Mouse (Mus musculus) adrenal gland, postnatal 14 days (tissue): ENCODE results near the gene Olfr90. TPM values are rescaled to one million over a fixed set of nuclear protein-coding genes. Genes with fewer than 3 reads are reported as not detected.

Experiments
- DNase-seq: peaks from one replicate; pipeline ENCODE4 v3.0.0; 2021; ENCODE audit warnings: mixed read lengths
- total RNA-seq: library from RNA; stranded (reverse); gene quantifications from 2 replicates; pipeline ENCODE4 v1.2.3, GENCODE M21; 2021

The Olfr90 gene
- total RNA-seq, 1 experiment from 2014 or later: not detected

- no peak for DNase-seq
Observed at GRCm38 (mm10) chr17:37061435-37061834, 26.9 kb downstream of the Olfr90 start.

- no peak for DNase-seq
Observed at GRCm38 (mm10) chr17:37056957-37057356, 31.3 kb downstream of the Olfr90 start.

GRCm38 (mm10) chr17:37051745-37052144, 36.6 kb downstream of the Olfr90 start:
- DNase-seq: no peak

- DNase-seq: no peak
Observed at GRCm38 (mm10) chr17:37050876-37051275, 37.4 kb downstream of the Olfr90 start.

GRCm38 (mm10) chr17:37050399-37050798, 37.9 kb downstream of the Olfr90 start:
- DNase-seq: peak; percentile 83

- peak; percentile 79 for DNase-seq
Observed at GRCm38 (mm10) chr17:37049570-37050310, 38.6 kb downstream of the Olfr90 start.

GRCm38 (mm10) chr17:37048383-37048782, 39.9 kb downstream of the Olfr90 start:
- no peak for DNase-seq

GRCm38 (mm10) chr17:37047981-37048380, 40.3 kb downstream of the Olfr90 start:
- DNase-seq: no peak

GRCm38 (mm10) chr17:37047332-37047976, 40.8 kb downstream of the Olfr90 start:
- no peak for DNase-seq

GRCm38 (mm10) chr17:37046312-37047112, 41.8 kb downstream of the Olfr90 start:
- peak; percentile 65 for DNase-seq

- peak; percentile 87 for DNase-seq
Observed at GRCm38 (mm10) chr17:37045611-37046311, 42.5 kb downstream of the Olfr90 start, which contains the start of gene Gabbr1. Gabbr1 (plus strand) TSS chr17:37045966.

GRCm38 (mm10) chr17:37044651-37045244, 43.6 kb downstream of the Olfr90 start:
- DNase-seq: no peak

- DNase-seq: no peak
Observed at GRCm38 (mm10) chr17:37039127-37039894, 49.0 kb downstream of the Olfr90 start.

Other genes with a start within 250 kb of the Olfr90 start
- not detected in 2 replicates for gene Trim15, start 221.3 kb downstream of the Olfr90 start, total RNA-seq
- gene Trim10, start 218.9 kb downstream of the Olfr90 start, total RNA-seq: 1.3 and 6.7 TPM in 2 replicates
- gene Trim40, start 198.4 kb downstream of the Olfr90 start, total RNA-seq: not detected in 2 replicates
- gene Trim31, start 190.4 kb downstream of the Olfr90 start, total RNA-seq: not detected in 2 replicates
- 0.45 and 1.1 TPM in 2 replicates for gene Rnf39, start 145.6 kb downstream of the Olfr90 start, total RNA-seq
- gene Ppp1r11, start 136.8 kb downstream of the Olfr90 start, total RNA-seq: 77.1 and 81.0 TPM in 2 replicates
- gene Znrd1, start 129.9 kb downstream of the Olfr90 start, total RNA-seq: 36.5 and 39.8 TPM in 2 replicates
- 10.6 and 10.9 TPM in 2 replicates for gene Znrd1as, start 129.9 kb downstream of the Olfr90 start, total RNA-seq
- gene 2410137M14Rik, start 107.3 kb downstream of the Olfr90 start, total RNA-seq: not detected in 2 replicates
- 0.34 TPM in 1 of 2 replicates, not detected in the other for gene H2-M5, start 99.0 kb downstream of the Olfr90 start, total RNA-seq
- gene Zfp57, start 87.3 kb downstream of the Olfr90 start, total RNA-seq: 4.1 and 4.5 TPM in 2 replicates
- gene Mog, start 65.1 kb downstream of the Olfr90 start, total RNA-seq: not detected in 2 replicates
- gene Gabbr1, start 42.5 kb downstream of the Olfr90 start, total RNA-seq: 24.2 and 32.7 TPM in 2 replicates
- gene Olfr91, start 9.8 kb upstream of the Olfr90 start, total RNA-seq: not detected in 2 replicates
- gene Olfr92, start 31.6 kb upstream of the Olfr90 start, total RNA-seq: not detected in 2 replicates
- not detected in 2 replicates for gene Olfr93, start 73.0 kb upstream of the Olfr90 start, total RNA-seq
- gene Ubd, start 105.4 kb upstream of the Olfr90 start, total RNA-seq: 3.4 TPM in 1 of 2 replicates, not detected in the other
- not detected in 2 replicates for gene Olfr94, start 112.5 kb upstream of the Olfr90 start, total RNA-seq
- not detected in 2 replicates for gene Olfr95, start 124.6 kb upstream of the Olfr90 start, total RNA-seq
- not detected in 2 replicates for gene Olfr96, start 131.6 kb upstream of the Olfr90 start, total RNA-seq
- not detected in 2 replicates for gene Olfr97, start 148.8 kb upstream of the Olfr90 start, total RNA-seq
- not detected in 2 replicates for gene Olfr98, start 175.2 kb upstream of the Olfr90 start, total RNA-seq
- gene H2-M3, start 181.7 kb upstream of the Olfr90 start, total RNA-seq: 3.3 and 5.9 TPM in 2 replicates
- gene Olfr99, start 195.0 kb upstream of the Olfr90 start, total RNA-seq: not detected in 2 replicates
- not detected in 2 replicates for gene Olfr101, start 215.8 kb upstream of the Olfr90 start, total RNA-seq
- gene Olfr102, start 228.6 kb upstream of the Olfr90 start, total RNA-seq: not detected in 2 replicates